Mouse (Mus musculus) ZHBTc4 (cell line): ENCODE measurements around the gene Iqcd.

Experiments used
- DNase-seq: peaks from one replicate; pipeline ENCODE4 v3.0.0-alpha.2; 2011; ENCODE audit warnings: low read depth, low spot score

The Iqcd gene

DNA sequence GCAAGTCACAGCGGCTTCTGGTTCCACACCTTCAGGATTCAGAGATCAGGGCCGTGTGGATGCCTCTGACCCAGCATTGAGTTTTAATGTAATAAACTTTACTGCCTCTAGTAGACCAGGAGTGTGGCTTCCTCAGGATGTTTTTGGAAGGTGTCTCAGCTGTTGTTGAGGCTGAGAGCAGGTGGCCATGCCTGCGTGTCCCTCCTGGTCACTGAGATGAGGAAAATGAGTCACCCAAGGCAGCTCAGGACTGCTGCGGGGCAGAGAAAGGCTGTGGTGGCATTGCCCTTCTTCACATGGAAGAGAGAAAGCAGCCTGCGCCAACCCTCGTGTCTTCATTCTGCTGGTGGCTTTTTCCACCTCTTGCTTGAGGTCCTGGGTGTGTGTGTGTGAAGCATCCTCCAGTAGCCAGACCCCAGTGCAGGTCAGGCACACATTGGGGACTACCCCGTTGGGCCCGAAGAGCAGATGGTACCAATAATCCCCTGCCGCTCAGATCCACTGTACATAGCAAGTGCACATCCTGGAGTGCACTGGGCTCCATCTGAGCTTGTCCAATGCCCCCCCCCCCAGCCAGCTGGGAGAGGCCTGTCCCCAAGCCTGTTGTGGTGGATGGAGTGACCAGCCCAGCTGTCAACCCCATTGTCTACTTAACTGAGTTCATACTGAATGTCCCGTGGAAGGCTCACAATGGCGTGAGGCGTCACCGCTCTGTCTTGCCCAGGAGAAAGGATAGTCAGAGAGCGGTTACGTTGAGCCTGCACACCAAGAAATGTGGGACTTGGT is 38.9 kb downstream of the Iqcd start:
- no peak for DNase-seq

DNA sequence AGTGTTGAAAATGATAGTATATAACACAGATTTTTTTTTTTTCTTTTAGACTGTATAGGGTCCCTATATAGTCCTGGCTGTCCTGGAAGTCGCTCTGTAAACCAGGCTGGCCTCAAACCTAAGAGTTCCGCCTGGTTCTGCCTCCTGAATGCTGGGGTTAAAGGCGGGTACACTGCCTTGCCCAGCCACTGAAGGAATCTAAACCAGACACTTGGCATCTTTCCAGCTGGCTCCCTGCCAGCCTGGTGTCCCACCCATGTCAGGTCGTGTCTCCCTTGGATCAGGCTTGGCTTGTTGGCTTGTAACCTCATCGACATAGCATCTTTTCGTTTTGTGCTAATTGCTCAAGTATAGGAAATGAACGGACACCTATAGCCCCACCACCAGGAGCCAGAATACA is 39.8 kb downstream of the Iqcd start:
- peak; percentile 56 for DNase-seq

DNA sequence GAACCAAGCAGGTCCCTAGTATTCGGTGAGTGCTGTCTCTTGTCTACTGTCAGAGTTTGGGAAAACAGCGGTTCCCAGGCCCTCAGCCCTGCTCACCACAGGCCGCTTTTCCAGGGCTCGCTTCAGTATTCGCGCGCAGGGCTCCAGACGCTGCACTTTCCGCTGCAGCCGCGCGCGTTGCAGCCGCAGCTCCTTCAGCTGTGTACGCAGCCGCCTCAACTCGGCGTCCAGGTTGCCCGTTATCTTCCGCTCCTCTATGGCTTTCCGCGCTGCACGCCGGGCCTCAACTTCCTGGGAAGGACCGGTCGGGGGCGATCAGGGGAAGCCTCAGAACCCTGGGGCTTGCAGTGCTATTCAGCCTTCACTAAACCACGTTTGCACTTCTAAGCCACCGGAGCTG is 42.3 kb downstream of the Iqcd start:
- peak; percentile 50 for DNase-seq

DNA sequence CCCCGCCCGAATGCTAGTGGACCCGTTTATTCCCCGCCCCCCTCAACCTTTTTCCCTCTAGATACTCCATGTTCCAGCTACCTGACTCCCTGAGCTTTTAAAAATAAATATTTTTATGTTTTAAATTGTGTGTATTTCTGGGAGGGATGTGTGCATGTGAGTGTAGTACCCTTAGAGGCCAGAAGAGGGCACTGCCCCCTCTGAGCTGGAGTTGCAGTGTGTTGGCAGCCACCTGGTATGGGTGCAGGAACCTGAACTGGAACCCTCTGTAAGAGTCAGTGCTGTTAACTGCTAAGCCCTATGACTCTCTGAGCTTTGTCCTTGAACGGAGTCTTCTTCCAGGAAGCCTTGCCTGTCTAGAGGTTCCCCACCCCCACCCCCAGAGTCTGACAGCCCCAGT is 43.1 kb downstream of the Iqcd start:
- peak; percentile 50 for DNase-seq

DNA sequence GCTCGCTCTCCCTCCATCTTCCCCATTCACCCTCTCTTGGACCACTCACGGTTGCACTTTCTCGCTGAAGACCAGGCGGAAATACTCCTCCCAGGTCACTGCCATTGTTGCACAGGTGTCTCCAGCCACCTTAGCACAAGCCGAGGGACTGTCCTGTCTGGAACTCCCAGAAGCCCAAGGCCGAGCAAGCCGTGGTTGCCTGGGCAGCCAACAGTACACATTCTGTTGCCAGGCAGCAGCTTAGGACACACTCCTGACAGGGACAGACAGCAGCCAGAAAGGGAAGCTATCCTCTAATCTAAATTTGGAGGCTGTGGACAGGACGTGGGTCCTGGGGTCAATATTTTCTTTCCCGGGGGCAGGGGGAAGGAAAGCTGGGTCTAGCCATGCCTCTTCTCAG is 45.3 kb downstream of the Iqcd start, which contains the start of gene Cfap73:
Gene Cfap73, minus strand, starts transcription at position 105 of the 400 bp plus-strand sequence.
- DNase-seq, result no peak

DNA sequence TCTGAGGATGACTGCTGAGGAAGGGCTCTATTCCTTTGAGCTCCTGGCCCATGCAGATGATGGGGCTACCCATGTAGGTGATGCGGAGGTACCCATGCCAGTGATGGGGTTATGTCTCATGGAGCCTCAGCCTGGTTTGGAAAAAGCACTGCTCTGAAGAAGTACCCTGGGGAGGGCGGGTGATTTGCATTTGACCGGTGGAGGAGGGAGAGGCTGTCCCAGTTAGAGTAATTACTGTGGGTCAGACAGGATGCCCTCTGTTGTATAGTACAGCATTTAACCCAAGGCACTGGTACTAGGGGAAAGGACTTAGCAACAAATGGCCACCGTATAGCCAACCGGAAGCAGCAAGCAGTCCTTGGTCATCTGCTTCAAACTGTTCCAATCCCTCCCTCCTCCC is 46.0 kb downstream of the Iqcd start:
- DNase-seq, result no peak

DNA sequence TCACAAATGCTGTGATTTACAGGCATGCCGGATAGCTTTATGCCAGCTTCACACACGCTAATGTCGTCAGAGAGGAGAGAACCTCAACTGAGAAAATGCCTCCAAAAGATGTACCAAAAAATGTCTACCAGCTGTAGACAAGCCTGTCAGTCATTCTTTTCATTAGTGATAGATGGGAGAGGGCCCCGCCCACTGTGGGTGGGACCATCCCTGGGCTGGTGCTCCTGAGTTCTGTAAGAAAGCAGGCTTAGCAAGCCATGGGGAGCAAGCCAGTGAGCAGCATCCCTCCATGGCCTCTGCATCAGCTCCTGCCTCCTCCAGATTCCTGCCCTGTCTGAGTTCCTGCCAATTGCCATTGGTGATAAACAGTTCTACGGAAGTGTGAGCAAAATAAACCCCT is 46.8 kb downstream of the Iqcd start:
- DNase-seq, result peak; percentile 72

DNA sequence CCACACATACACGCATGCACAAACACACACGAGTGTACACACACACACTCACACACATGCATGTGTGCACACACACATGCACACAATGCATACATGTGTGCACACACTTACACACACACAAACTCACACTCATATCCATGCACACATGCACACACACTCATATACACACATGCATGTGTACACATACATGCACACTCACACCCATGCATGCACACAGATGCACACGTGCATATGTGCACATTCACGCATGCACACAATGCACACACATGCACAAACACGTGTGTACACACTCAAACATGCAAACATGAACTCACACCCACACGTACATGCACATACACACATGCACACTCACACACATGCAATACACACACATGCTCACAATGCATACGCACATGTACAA is 51.3 kb downstream of the Iqcd start:
- DNase-seq, result no peak

DNA sequence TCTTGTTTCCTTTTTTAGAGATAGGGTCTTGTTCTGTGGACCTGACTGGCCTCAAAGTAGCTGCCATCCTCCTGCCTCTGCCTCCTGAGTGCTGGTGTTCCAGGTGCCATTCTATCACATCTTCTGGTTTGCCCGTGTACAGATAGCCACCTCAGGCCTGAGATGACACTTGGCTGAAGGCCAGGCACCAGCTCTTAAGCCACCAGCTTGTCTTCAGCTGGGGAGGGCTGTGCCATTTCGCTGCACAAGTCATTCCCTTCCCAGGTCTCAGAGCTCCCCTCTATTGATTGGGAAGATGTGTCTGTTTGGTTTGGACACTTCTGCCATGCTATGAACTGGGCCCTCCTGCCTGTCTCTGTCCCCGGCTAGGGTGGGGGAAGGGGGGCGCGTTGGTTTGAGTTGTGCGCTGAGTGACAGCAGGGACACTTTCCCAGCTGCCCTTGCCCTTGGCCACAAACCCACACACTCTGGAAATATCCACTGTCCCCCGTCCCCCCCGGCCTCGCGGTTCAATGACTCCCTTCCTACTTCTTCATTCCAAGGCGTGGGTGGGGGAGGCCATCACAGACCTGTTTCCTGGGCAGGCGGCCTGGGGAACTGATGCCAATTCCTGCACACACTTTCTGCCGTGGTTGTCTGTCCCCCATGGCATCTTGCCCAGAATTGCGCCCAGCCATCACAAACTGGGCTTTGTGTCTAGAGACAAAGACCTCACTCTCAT is 54.7 kb downstream of the Iqcd start:
- no peak for DNase-seq

DNA sequence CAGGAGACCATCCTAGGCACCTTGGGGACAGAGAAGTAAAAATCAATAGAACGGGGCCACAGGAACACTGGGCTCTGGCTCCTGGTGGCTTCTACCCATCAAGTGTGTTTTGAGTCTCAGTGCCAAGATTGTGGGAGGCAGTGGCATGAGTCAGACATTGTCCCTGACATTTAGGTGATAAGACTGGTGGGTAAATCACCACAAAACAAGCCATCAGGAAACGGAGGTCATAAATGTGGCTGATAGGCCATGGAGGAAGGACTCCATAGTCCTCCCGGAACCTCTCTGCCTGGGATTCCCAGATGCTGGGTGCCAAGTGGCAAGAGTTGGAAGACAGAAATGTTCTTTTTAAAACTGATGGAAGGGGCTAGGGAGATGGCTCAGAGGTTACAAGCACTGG is 55.4 kb downstream of the Iqcd start:
- no peak for DNase-seq

DNA sequence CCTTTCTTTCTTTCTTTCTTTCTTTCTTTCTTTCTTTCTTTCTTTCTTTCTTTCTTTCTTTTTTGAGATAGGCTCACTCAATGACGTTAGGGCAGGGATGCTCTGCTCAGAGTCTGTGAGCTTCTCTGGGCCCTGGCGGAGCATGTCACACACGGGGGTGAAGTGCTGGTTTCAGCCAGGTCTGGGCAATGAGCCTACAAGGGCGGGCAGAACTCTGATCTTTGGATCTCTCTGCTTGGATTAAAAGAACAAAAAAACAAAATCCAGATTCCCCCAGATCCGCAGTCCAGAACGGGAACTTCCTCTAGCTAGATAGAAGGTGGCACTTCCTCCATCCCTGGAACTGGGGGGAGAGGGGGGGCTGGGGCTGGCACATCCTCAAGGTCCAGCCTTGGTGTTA is 57.0 kb downstream of the Iqcd start:
- DNase-seq, result no peak

DNA sequence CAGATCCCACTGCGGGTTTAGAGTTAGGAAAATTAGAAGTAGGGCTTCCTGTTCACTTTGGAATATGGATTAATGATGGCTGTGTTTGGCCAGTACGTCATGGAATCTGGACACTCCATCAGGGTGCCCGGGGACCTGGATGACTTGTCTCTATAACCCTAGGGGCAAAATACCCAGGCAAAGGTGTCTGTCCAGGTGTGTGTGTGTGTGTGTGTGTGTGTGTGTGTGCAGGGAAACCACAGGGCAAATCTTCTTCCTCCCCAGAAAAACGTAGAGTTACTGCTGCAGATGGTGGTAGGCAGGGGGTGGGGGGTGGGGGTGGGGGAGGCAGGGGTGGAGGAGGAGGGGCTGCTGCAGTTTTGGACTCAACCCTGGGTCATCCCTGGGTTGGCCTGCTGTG is 58.5 kb downstream of the Iqcd start:
- DNase-seq, result no peak

DNA sequence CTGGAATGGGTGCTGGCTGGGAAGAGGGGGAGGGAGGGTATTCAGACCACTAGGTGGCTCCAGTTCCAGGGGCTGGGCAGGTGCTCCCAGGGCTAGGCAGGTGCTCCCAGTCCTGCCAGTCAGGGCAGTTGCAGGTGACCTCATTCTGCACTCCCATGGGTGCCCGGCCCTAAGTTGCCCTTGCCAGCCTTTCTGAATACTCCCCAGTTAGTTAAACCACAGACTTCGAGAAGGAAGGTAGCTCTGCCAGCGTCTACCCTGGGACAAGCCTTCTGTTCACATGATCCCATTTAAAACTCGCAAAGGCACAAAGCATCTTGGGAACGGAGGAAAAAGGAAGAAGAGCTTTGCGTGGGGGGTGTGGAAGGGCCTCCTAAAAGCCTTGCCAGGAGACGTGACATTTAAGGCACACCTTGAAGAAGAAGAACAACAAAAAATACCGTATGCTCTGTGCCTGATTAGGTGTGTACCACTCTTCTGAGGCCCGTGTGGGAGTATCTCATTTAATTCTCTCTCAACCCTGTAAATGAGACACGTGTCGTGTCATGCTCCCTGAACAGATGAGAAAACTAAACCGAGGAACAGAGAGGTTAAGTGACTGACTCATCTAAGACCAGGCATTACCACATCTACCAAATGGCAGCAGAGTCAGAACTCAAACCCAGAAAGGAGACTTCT is 59.1 kb downstream of the Iqcd start:
- DNase-seq, result no peak

DNA sequence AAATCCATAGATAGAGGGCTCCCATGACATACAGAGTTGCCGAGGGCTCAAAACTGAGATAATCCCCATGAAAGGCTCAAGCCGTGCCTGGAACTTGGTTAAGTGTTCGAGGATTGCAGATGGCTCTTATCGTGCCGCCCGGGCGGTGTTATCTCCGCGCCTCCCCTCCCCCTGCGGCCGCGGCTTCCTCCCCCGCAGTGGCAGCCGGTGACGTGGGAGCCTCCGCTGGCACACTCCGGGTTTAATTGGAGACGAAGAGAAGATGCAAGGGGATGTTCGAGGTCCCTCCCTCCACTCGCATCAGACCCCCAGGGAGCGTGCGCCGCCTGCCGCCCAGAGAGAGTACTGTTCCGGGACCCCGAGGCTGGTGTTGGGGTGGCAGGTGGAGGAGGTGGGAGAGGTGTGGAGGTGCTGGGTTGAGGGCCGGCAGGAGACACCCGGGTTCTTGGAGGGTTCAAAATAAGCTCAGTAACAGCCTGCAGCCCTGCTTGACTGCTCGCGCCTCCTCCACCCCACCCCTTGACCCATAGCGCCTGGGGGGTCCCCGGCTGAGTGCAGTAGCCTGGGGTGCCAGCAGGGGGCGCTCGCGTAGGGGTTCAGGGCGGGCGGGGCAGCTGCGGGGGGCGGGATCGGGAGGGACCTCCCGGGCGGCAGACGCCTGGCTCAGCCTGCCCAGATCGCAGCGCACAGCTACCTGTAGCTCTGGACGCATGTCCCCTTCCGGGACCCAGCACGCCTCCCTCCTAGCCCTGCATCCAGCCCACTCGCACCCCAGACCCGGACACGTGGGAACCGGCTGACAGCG is 60.0 kb downstream of the Iqcd start, which contains the start of gene Rasal1:
Gene Rasal1, plus strand, starts transcription at position 244 of the 805 bp plus-strand sequence.
- peak; percentile 81 for DNase-seq

DNA sequence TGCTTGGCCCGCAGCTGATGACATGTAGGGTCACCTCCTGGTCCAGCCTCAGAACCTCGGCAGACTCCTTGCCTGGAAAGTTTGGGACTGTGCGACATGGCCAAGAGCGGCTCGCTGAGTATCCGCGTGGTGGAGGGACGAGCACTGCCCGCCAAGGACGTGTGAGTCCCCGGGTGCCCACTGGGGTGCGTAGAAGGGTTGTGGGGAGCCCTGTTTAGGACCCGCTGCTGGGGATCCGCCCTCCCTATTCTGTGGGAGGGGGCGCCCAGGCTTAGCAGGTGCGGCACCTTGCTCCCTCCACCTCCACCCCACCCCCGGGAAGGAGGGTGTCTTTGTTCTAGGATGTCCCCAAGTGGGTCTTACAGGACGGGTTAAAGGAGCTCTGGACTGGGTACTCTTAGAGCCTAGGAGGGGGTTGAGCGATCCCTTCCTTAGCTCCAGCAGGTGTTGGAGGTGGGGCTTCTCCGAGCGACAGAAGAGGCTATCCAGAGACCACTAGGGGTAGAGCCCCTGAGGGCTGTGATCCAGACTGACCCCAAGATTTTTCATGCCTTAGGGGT is 60.6 kb downstream of the Iqcd start:
- no peak for DNase-seq

DNA sequence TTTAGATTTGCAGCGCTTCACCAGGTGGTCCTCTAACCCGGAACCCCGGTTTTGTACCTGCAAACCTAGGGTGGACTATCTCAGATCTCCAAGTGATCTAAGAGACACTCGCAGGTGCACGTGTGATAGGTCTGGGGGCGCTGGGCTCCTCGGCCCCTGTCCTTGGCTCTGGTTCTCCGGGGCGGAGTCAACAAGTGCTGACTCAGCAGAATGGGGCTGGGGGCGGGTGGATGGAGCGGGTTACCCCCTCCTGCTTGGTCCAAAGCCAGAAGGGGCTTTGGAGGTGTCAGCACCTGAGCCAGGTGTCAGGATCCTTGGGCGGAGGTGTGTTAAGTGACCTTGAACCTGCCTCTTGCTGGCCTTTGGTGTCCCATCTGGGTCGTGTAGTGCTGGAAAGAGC is 61.1 kb downstream of the Iqcd start:
- DNase-seq, result no peak

DNA sequence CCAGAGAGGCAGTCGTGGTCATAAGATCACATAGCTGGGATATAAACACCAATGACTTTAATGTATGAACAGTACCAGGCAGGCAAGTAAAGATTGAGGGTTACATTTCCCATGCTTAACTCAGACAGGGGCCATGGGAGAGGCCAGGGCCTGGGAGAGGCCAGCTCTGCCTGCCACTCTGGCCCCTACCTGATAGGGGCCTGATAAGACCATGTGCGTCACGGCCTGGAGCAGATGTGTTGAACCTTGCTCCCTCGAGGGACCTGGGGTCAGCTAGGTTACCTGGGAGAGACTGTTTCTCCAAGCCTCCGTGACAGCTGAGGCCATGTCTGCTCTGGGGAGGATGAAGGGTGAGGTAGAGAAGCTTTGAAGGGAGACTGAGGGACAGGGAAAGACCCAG is 62.4 kb downstream of the Iqcd start:
- DNase-seq, result no peak

DNA sequence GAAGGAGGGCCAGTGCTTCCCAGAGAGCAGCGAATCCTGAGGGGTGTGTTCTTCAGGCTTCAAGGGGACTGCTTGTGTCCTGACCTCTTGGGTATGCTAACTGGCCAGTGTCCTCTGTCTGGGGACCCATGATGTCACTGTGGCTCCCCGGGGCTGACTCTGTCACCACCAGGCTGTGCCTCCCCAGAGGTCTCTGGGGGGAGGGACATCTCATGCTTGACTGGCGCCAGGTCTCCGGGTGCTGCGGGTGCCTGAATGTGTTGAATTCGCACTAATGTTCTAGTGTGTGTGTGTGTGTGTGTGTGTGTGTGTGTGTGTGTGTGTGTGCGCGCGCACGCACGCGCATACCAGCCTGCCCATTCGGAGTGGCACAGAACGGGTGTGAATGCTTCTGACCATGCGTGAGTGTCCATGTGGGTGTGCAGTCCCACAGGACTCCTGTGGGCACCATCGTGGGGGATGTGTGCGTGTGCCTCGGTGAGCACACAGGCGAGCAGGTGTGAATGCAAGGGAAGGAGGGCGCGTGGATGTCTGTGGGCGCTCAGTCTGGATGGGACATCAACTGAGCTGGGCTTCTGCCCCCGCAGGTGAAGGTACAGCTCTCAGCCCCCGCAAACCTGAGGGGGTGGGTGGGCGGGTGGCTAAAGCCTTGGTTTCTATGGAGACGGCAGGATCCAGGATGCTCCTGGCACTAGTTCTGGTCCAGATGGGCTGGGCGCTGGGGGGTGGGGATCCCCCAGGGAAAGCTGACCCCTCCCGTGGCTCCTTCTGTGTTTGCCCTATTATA is 64.3 kb downstream of the Iqcd start:
- DNase-seq, result no peak

DNA sequence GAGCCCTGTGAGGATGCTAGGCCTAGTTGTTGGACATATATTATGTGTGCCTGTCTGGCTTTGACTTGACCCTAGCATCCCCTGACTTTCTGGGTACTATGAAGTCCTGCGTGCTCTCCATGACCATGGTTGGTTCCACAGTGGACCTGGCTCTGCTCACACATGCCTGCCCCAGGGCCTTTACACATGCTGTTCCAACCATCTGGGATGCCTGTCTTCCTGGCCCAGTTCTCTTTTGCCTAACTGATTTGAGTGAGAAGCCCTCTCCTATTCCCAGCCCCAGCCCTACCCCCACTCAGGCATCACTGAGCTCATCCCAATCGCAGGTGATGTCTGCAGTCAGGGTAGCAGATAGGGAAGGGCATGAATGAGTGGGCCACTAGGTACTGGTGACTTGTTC is 65.1 kb downstream of the Iqcd start:
- DNase-seq, result no peak

DNA sequence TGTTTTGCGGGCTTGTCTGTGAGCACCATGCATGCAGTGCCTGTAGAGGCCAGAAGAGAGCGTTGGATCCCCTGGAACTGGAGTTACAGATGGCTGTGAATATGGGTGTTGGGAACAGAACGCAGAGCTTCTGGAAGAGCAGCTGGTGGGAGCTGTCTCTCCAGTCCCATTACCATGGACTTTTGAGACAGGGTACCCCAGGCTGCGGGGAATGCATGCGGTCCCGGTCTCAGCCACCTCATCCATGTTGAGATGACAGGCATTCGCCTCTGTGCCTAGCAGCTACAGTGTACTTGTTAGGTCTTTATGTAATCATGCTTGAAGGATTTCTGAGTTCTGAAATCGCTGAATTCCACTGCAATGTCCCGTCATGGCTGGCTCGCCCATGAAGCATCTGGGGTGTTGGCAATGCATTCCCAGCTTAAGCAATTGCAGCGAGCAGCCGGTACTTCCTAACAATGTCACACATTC is 67.5 kb downstream of the Iqcd start:
- DNase-seq, result no peak
